Mouse (Mus musculus): ENCODE results near the gene Mast3.

DNA sequence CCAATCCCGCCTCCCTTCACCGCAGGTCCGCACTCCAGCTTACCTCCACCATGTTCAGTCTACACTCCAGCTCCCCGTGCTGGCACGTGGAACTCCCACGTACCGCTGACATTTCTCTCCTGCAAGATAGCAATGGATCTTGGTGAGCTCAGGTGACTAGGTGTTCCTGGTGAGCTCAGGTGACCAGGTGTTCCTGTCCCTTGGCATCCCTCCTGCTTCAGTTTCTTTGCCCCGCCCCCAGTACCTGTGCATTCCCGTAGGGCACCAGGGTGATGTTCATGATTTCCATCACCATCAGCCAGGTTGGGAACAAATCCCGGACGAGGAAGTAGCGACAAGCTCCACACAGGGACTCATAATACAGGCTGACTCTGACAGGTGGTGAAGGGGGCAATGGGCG lies 40.2 kb downstream of the Mast3 start:
- TF ChIP-seq POLR2A (IDR thresholded peaks at IDR 0.05; ENCODE audit: low read depth, low read length) (no peak; the same call in 1 of the 2 replicates), CTCF (IDR thresholded peaks at IDR 0.05; ENCODE audit: extremely low read depth, insufficient read length, insufficient replicate concordance, low read depth, low read length) (0 out of 2 replicates have a peak, but pooled peaks have one; percentile 5)

Measured in small intestine, adult 2 months (tissue).